Comparison of ENCODE assay signal across 8 mouse cellular contexts in genomic region chr4:155846871-155847578, GRCm38 (mm10). TPM values are rescaled to one million over a fixed set of nuclear protein-coding genes. Genes with fewer than 3 reads are reported as not detected.
DNase-seq lines count a peak whose midpoint lies in the region; ATAC-seq and TF ChIP-seq lines count a peak whose summit lies in the region.

TSS of gene Dvl1 (plus strand) at chr4:155847402.

- WGBS in forebrain, embryonic 14.5 days = 4% methylated on average over 35 of the region's 65 CpGs
- WGBS in large intestine, adult 2 months = 3% methylated on average over 65 of the region's 65 CpGs
- whole genome bisulfite sequencing in liver, embryonic 16.5 days (ENCODE audit: insufficient replicate concordance) = 3% methylated on average over 61 of the region's 65 CpGs
- WGBS in neural tube, embryonic 12.5 days = 3% methylated on average over 65 of the region's 65 CpGs
- 2% methylated on average over 43 of the region's 65 CpGs for WGBS in stomach, postnatal 0 days

- no peak within 1 kb of the TSS for H3K27ac ChIP-seq in ES-Bruce4 (ENCODE audit: insufficient read depth, low read length)
- peak within 1 kb of the TSS; percentile 65 for H3K27ac ChIP-seq in forebrain, embryonic 14.5 days (ENCODE audit: low read depth, low read length)
- H3K27ac ChIP-seq in liver, embryonic 16.5 days (ENCODE audit: low read length) = peak within 1 kb of the TSS; percentile 79
- peak within 1 kb of the TSS; percentile 20; the same call in 1 of the 2 replicates for H3K27ac ChIP-seq in neural tube, embryonic 12.5 days
- peak within 1 kb of the TSS; percentile 81 for H3K27ac ChIP-seq in stomach, postnatal 0 days (replicated peaks)

- TF ChIP-seq EP300 in ES-Bruce4 (IDR thresholded peaks at IDR 0.05; ENCODE audit: insufficient read depth, low read depth, low read length) = no peak
- no peak for TF ChIP-seq EP300 in stomach, postnatal 0 days (optimal IDR thresholded peaks at IDR 0.05)

- H3K4me1 ChIP-seq in ES-Bruce4 (ENCODE audit: control insufficient read depth, insufficient read depth, low read length) = no peaks in the 10 kb centered on the region
- peaks cover 24% of the 10 kb centered on the region for H3K4me1 ChIP-seq in forebrain, embryonic 14.5 days (ENCODE audit: control insufficient read depth, insufficient read depth, low read length)
- H3K4me1 ChIP-seq in liver, embryonic 16.5 days (ENCODE audit: control insufficient read depth, low read depth, low read length) = peaks cover 33% of the 10 kb centered on the region
- H3K4me1 ChIP-seq in neural tube, embryonic 12.5 days = peaks cover 27% of the 10 kb centered on the region
- H3K4me1 ChIP-seq in stomach, postnatal 0 days (replicated peaks; ENCODE audit: control insufficient read depth, insufficient read depth) = peaks cover 8% of the 10 kb centered on the region

- H3K4me2 ChIP-seq in forebrain, embryonic 14.5 days (ENCODE audit: low read length) = peak within 1 kb of the TSS; percentile 94
- peak within 1 kb of the TSS; percentile 98 for H3K4me2 ChIP-seq in liver, embryonic 16.5 days (ENCODE audit: low read depth, low read length)
- peak within 1 kb of the TSS; percentile 88 for H3K4me2 ChIP-seq in neural tube, embryonic 12.5 days (replicated peaks)
- peak within 1 kb of the TSS; percentile 89 for H3K4me2 ChIP-seq in stomach, postnatal 0 days (replicated peaks; ENCODE audit: low read depth)

- no peaks in the 10 kb centered on the region for H3K27me3 ChIP-seq in ES-Bruce4 (ENCODE audit: control insufficient read depth, insufficient read depth, low read length, poor library complexity, severe bottlenecking)
- H3K27me3 ChIP-seq in forebrain, embryonic 14.5 days (replicated peaks; ENCODE audit: control insufficient read depth, insufficient read depth, low read length) = no peaks in the 10 kb centered on the region
- peaks cover 8% of the 10 kb centered on the region for H3K27me3 ChIP-seq in liver, embryonic 16.5 days (ENCODE audit: control insufficient read depth, insufficient read depth, low read depth, low read length)
- H3K27me3 ChIP-seq in neural tube, embryonic 12.5 days (replicated peaks) = peaks cover under 1% of the 10 kb centered on the region; the same call in 1 of the 2 replicates
- H3K27me3 ChIP-seq in stomach, postnatal 0 days (ENCODE audit: control insufficient read depth, insufficient read depth, low read length) = no peaks in the 10 kb centered on the region

- TF ChIP-seq POLR2A in ES-Bruce4 (IDR thresholded peaks at IDR 0.05; ENCODE audit: insufficient read depth, low read length) = no peak

- H3K9ac ChIP-seq in ES-Bruce4 (ENCODE audit: low read depth, poor library complexity, severe bottlenecking) = peak within 1 kb of the TSS; percentile 84
- peak within 1 kb of the TSS; percentile 89 for H3K9ac ChIP-seq in forebrain, embryonic 14.5 days (ENCODE audit: low read length)
- peak within 1 kb of the TSS; percentile 95 for H3K9ac ChIP-seq in liver, embryonic 16.5 days (ENCODE audit: low read depth, low read length)
- H3K9ac ChIP-seq in neural tube, embryonic 12.5 days = peak within 1 kb of the TSS; percentile 80
- H3K9ac ChIP-seq in stomach, postnatal 0 days (ENCODE audit: low read length) = peak within 1 kb of the TSS; percentile 91

- intact Hi-C loops in heart, postnatal 10 days (cut with DNase I) = no loop called here

- TF ChIP-seq CTCF in ES-Bruce4 (IDR thresholded peaks at IDR 0.05; ENCODE audit: low read depth, low read length) = peak; percentile 13
- peak; percentile 63 for TF ChIP-seq CTCF in stomach, postnatal 0 days (IDR thresholded peaks at IDR 0.05; ENCODE audit: low read depth)

- H3K36me3 ChIP-seq in ES-Bruce4 (ENCODE audit: control insufficient read depth, insufficient read depth, low read length, poor library complexity, severe bottlenecking) = no peaks in the 10 kb centered on the region
- H3K36me3 ChIP-seq in forebrain, embryonic 14.5 days (ENCODE audit: control insufficient read depth, insufficient read depth, low read length) = no peaks in the 10 kb centered on the region
- H3K36me3 ChIP-seq in liver, embryonic 16.5 days (ENCODE audit: control insufficient read depth, insufficient read depth) = no peaks in the 10 kb centered on the region
- no peaks in the 10 kb centered on the region for H3K36me3 ChIP-seq in neural tube, embryonic 12.5 days
- peaks cover 4% of the 10 kb centered on the region; the same call in 1 of the 2 replicates for H3K36me3 ChIP-seq in stomach, postnatal 0 days (ENCODE audit: control insufficient read depth, insufficient read depth, low read length)

- DNase-seq in cerebellum, adult 11 months = peak; percentile 93
- peak; percentile 92 for DNase-seq in forebrain, embryonic 14.5 days (ENCODE audit: low spot score)
- peak; percentile 96 to 97 for DNase-seq in heart, postnatal 10 days
- peak; percentile 46 for DNase-seq in large intestine, adult 2 months (ENCODE audit: low read depth, low spot score)
- DNase-seq in stomach, postnatal 0 days (ENCODE audit: low spot score) = peak; percentile 95

- no peaks in the 10 kb centered on the region for H3K9me3 ChIP-seq in ES-Bruce4 (replicated peaks; ENCODE audit: control insufficient read depth, insufficient read depth, low read length, poor library complexity, severe bottlenecking)
- H3K9me3 ChIP-seq in forebrain, embryonic 14.5 days (replicated peaks; ENCODE audit: control insufficient read depth, low read length) = no peaks in the 10 kb centered on the region
- H3K9me3 ChIP-seq in liver, embryonic 16.5 days (replicated peaks; ENCODE audit: control insufficient read depth, low read length) = no peaks in the 10 kb centered on the region
- no peaks in the 10 kb centered on the region for H3K9me3 ChIP-seq in neural tube, embryonic 12.5 days
- H3K9me3 ChIP-seq in stomach, postnatal 0 days (ENCODE audit: control insufficient read depth, low read length) = no peaks in the 10 kb centered on the region

- peak; percentile 92 for ATAC-seq in forebrain, embryonic 14.5 days
- peak; percentile 92 for ATAC-seq in liver, embryonic 16.5 days (ENCODE audit: low read depth)
- peak; percentile 91 for ATAC-seq in neural tube, embryonic 12.5 days (ENCODE audit: low FRiP score, low read depth)
- ATAC-seq in stomach, postnatal 0 days (ENCODE audit: low FRiP score, low TSS enrichment) = peak; percentile 89

- peak within 1 kb of the TSS; percentile 89 for H3K4me3 ChIP-seq in ES-Bruce4 (ENCODE audit: low read depth, low read length)
- peak within 1 kb of the TSS; percentile 83 for H3K4me3 ChIP-seq in forebrain, embryonic 14.5 days (ENCODE audit: low read depth, low read length)
- H3K4me3 ChIP-seq in liver, embryonic 16.5 days (ENCODE audit: low read depth, low read length) = peak within 1 kb of the TSS; percentile 87
- peak within 1 kb of the TSS; percentile 84 for H3K4me3 ChIP-seq in neural tube, embryonic 12.5 days
- peak within 1 kb of the TSS; percentile 71 for H3K4me3 ChIP-seq in stomach, postnatal 0 days (ENCODE audit: low read depth, low read length)

RNA-seq across cellular contexts. Expression of gene Dvl1, which starts in this region (rescaled TPM):
- 15.2 and 20.3 TPM in 2 replicates for polyA plus RNA-seq in ES-Bruce4 (2011; ENCODE audit: insufficient read depth, insufficient read length, low read depth, missing spikeins)
- 10.8 and 12.4 TPM in 2 replicates for polyA plus RNA-seq in forebrain, embryonic 14.5 days (2014; fragmentation: Nextera tagmentation; extraction: Ambion mirVana)
- total RNA-seq in heart, postnatal 10 days (2021) = 10 to 100 TPM; 35.3 to 36.0 TPM
- 73.8 and 106 TPM in 2 replicates for polyA plus RNA-seq in large intestine, adult 2 months (2012; rRNA removed)
- polyA plus RNA-seq in liver, embryonic 16.5 days (2015; fragmentation: Nextera tagmentation; extraction: Ambion mirVana) = 1.9 TPM in 2 replicates
- polyA plus RNA-seq in neural tube, embryonic 12.5 days (2016; fragmentation: Nextera tagmentation; extraction: Ambion mirVana) = 26.2 and 32.1 TPM in 2 replicates
- polyA plus RNA-seq in stomach, postnatal 0 days (2015; fragmentation: Nextera tagmentation; extraction: Ambion mirVana) = 8.1 and 10.4 TPM in 2 replicates

Comparison
In these comparisons a context has a peak if more than half of its experiments do, and no peak if none do; other contexts are left out.
1. DNase-seq: peak in every context shown above with its lines; median percentile 96 in heart, postnatal 10 days; 95 in stomach, postnatal 0 days; 93 in cerebellum, adult 11 months; 92 in forebrain, embryonic 14.5 days; 46 in large intestine, adult 2 months.